Mouse (Mus musculus) heart, adult 2 months (tissue): ENCODE results near the gene Foxp1. TPM values are rescaled to one million over a fixed set of nuclear protein-coding genes. Genes with fewer than 3 reads are reported as not detected.

Experiments used
- DNase-seq, 2 experiments: peaks; one replicate each; pipeline ENCODE4 v3.0.0; 2021
- H3K27ac ChIP-seq: fragments of 200-600 bp; 2 replicates; pipeline ENCODE4 v1.8.1; 2022
- H3K27me3 ChIP-seq: fragments of 200-500 bp; 2 replicates; pipeline ENCODE4 v1.6.1; 2012; ENCODE audit warnings: mild to moderate bottlenecking, low read length, inconsistent platforms, mixed read lengths; ENCODE audit not compliant: control insufficient read depth, insufficient read depth
- H3K36me3 ChIP-seq: fragments of 200-500 bp; 2 replicates; pipeline ENCODE4 v1.6.1; 2012; ENCODE audit warnings: low read length, inconsistent platforms; ENCODE audit not compliant: control insufficient read depth, insufficient read depth
- H3K4me1 ChIP-seq: fragments of 200-500 bp; 2 replicates; pipeline ENCODE4 v1.6.1; 2011; ENCODE audit warnings: low read length; ENCODE audit not compliant: control insufficient read depth, insufficient read depth
- H3K4me3 ChIP-seq: fragments of 200-600 bp; 2 replicates; pipeline ENCODE4 v1.8.1; 2022
- H3K79me2 ChIP-seq: fragments of 200-500 bp; replicated peaks from 2 replicates; pipeline ENCODE4 v1.6.1; 2012; ENCODE audit warnings: mild to moderate bottlenecking, inconsistent platforms, low read length, moderate library complexity, mixed read lengths; ENCODE audit not compliant: control insufficient read depth, insufficient read depth
- H3K9ac ChIP-seq: fragments of 200-500 bp; 2 replicates; pipeline ENCODE4 v1.6.1; 2012; ENCODE audit warnings: low read depth, mild to moderate bottlenecking, control low read depth, inconsistent platforms, low read length, mixed read lengths
- CTCF ChIP-seq: fragments of 200-600 bp; IDR thresholded peaks from 2 replicates; pipeline ENCODE4 v1.8.1; 2022; ENCODE audit warnings: antibody characterized with exemption, mild to moderate bottlenecking, moderate library complexity
- EP300 ChIP-seq: fragments of 200-500 bp; IDR thresholded peaks from 2 replicates; pipeline ENCODE4 v1.6.1; 2011; ENCODE audit warnings: low read depth, low read length, control low read depth; ENCODE audit not compliant: insufficient read depth
- POLR2A ChIP-seq: fragments of 200-500 bp; IDR thresholded peaks from 2 replicates; pipeline ENCODE4 v1.6.1; 2011; ENCODE audit warnings: mild to moderate bottlenecking, low read depth, low read length, control low read depth; ENCODE audit not compliant: insufficient read depth
- WGBS: fragments of 180-500 bp; shearing (Covaris S2); methylation state at CpG from one replicate; pipeline ENCODE4 v1.1.7; 2018; 5-methylcytosine and 5-hydroxymethylcytosine counted together
- intact Hi-C: fragments of 180-260 bp; cut with DNase I; formaldehyde crosslinking; loops from one replicate; pipeline ENCODE4 v1.15.1; 2025
- polyA plus RNA-seq: library from polyadenylated mRNA; depleted of rRNA; stranded (reverse); fragments of >200 nt; gene quantifications from 2 replicates; pipeline ENCODE4 v1.2.3, GENCODE M21; 2012
- total RNA-seq, 2 experiments: library from RNA; stranded (reverse); gene quantifications; 2 replicates each; pipeline ENCODE4 v1.2.3; 2021

The Foxp1 gene
- total and polyA plus RNA-seq, 3 experiments, result 22.9 to 31.6 (median 26.4) TPM

GRCm38 (mm10) chr6:99284019-99284418, 238.5 kb downstream of the Foxp1 start:
- Histone ChIP-seq H3K4me1 (no peaks in the 10 kb centered on the region), H3K4me3 (no peak overlapping the region), H3K27me3 (no peaks in the 10 kb centered on the region), H3K27ac (no peak overlapping the region), H3K79me2 (no peaks in the 10 kb centered on the region), H3K36me3 (no peaks in the 10 kb centered on the region), H3K9ac (no peak overlapping the region)
- WGBS, result 90% methylated on average over 4 of the region's 4 CpGs
- TF ChIP-seq POLR2A (no peak), EP300 (no peak), CTCF (no peak)
- no peak for DNase-seq
- intact Hi-C loops, result no loop called here

- no peaks in the 10 kb centered on the region for H3K79me2 ChIP-seq
- H3K27ac ChIP-seq, result no peak overlapping the region
- 91% methylated on average over 15 of the region's 15 CpGs for WGBS
- H3K36me3 ChIP-seq, result no peaks in the 10 kb centered on the region
- no peaks in the 10 kb centered on the region for H3K27me3 ChIP-seq
- H3K4me1 ChIP-seq, result no peaks in the 10 kb centered on the region
- no peak overlapping the region for H3K9ac ChIP-seq
- no peak for DNase-seq
- no peak overlapping the region for H3K4me3 ChIP-seq
- TF ChIP-seq CTCF, result no peak
- no peak for TF ChIP-seq POLR2A
- no peak for TF ChIP-seq EP300
- intact Hi-C loops, result no loop called here
Observed at GRCm38 (mm10) chr6:99282866-99283657, 239.5 kb downstream of the Foxp1 start.

GRCm38 (mm10) chr6:99281433-99281832, 241.1 kb downstream of the Foxp1 start:
- H3K9ac ChIP-seq, result no peak overlapping the region
- TF ChIP-seq CTCF (no peak), POLR2A (no peak), EP300 (no peak)
- no peaks in the 10 kb centered on the region for H3K79me2 ChIP-seq
- no peak overlapping the region for H3K4me3 ChIP-seq
- DNase-seq, result no peak
- 91% methylated on average over 9 of the region's 9 CpGs for WGBS
- no peaks in the 10 kb centered on the region for H3K36me3 ChIP-seq
- intact Hi-C loops, result no loop called here
- no peak overlapping the region for H3K27ac ChIP-seq
- no peaks in the 10 kb centered on the region for H3K27me3 ChIP-seq
- H3K4me1 ChIP-seq, result no peaks in the 10 kb centered on the region; the same call in 1 of the 2 replicates

- H3K79me2 ChIP-seq, result no peaks in the 10 kb centered on the region
- no peaks in the 10 kb centered on the region; the same call in 1 of the 2 replicates for H3K4me1 ChIP-seq
- no peak for TF ChIP-seq CTCF
- no peak for TF ChIP-seq POLR2A
- no peak for TF ChIP-seq EP300
- H3K4me3 ChIP-seq, result no peak overlapping the region
- no peaks in the 10 kb centered on the region for H3K27me3 ChIP-seq
- no peak overlapping the region for H3K9ac ChIP-seq
- 79% methylated on average over 5 of the region's 5 CpGs for WGBS
- no peak overlapping the region for H3K27ac ChIP-seq
- DNase-seq, result no peak
- H3K36me3 ChIP-seq, result no peaks in the 10 kb centered on the region
- intact Hi-C loops, result no loop called here
Observed at GRCm38 (mm10) chr6:99280619-99281018, 241.9 kb downstream of the Foxp1 start.

GRCm38 (mm10) chr6:99277251-99277650, 245.3 kb downstream of the Foxp1 start:
- intact Hi-C loops, result no loop called here
- Histone ChIP-seq H3K36me3 (no peaks in the 10 kb centered on the region), H3K4me3 (no peak overlapping the region), H3K79me2 (no peaks in the 10 kb centered on the region), H3K27me3 (no peaks in the 10 kb centered on the region), H3K4me1 (no peaks in the 10 kb centered on the region; the same call in 1 of the 2 replicates), H3K9ac (no peak overlapping the region), H3K27ac (no peak overlapping the region)
- 90% methylated on average over 1 of the region's 1 CpGs for WGBS
- no peak for TF ChIP-seq EP300
- no peak for TF ChIP-seq POLR2A
- TF ChIP-seq CTCF, result no peak
- no peak for DNase-seq

GRCm38 (mm10) chr6:99276297-99276653, 246.2 kb downstream of the Foxp1 start:
- Histone ChIP-seq H3K27ac (no peak overlapping the region), H3K4me1 (no peaks in the 10 kb centered on the region; the same call in 1 of the 2 replicates), H3K9ac (no peak overlapping the region), H3K27me3 (no peaks in the 10 kb centered on the region), H3K36me3 (no peaks in the 10 kb centered on the region), H3K79me2 (no peaks in the 10 kb centered on the region), H3K4me3 (no peak overlapping the region)
- intact Hi-C loops, result no loop called here
- 84% methylated on average over 7 of the region's 7 CpGs for WGBS
- DNase-seq, result no peak
- TF ChIP-seq POLR2A (no peak), EP300 (no peak), CTCF (no peak)
